Mouse (Mus musculus) urinary bladder, postnatal 10 days (tissue): ENCODE measurements around the gene Nbeal1.
"Not testable (repeated sequence)": the region's sequence is repeated elsewhere in the genome, so short reads cannot be mapped to it uniquely, and the experiment has no call there.

Experiments
- DNase-seq: peaks from one replicate; pipeline ENCODE4 v3.0.0; 2022; ENCODE audit warnings: low spot score

Gene Nbeal1

DNA sequence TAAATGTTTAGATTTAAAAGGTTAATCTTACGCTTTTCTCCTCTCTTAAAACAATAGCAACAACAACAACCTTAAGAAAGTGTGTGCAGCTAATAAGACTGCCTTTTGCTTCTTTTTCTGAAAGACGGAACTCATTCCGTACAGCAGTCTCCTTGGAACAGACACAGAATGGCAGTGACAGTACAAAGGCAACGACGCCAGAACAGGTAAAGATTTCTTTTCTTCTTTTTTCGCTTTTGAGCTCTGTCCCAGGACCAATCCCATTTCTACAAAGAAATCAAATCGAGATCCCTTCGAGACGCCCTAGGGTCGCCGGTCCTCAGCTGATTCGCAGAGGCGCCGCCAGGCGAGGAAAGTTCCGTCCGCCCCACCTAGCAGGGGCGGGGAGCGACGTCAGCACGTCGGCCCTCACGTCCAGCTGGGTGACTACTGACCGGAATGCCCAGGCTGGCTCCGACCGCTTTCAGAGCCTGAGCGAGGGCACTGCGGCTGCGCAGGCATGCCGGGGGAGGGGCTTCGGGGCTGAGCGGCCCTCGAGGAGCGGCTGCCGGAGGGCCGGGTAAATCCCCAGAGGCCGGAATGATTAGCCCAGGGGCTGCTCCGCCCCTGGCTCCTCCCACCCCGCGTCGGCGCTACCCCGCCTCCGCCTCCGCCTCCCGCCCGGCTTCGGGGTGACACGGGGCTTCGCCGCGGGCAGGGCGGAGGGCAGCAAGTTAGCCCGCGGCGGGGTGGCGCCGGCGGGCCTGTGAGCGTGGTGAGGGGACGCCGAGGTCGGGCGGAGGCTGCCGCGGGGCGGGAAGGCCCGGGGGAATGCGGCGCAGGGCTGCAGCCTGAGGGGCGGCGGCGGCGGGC, at the start of gene Nbeal1:
Nbeal1 (plus strand) TSS at position 668 of the 852 bp plus-strand sequence.
- DNase-seq, result peak; percentile 93

DNA sequence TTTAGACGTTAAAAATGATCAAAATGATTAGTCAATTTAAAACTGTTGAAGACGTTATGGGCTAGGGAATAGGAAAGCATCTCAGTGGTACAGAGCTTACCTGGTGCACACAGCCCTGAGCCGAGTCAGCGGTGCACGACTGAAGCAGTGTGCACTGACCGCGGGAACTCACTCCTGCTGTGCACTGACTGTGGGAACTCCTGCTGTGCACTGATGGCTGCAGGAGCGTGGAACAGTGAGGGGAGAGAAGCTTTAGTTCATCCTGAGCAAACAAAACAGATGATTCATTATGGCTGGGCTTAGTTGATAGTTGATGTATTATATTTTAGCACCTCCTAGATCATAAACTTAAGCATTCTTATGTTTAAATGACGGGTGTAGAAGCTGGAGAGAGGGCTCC, 43.1 kb upstream of the Nbeal1 start:
- no peak for DNase-seq

DNA sequence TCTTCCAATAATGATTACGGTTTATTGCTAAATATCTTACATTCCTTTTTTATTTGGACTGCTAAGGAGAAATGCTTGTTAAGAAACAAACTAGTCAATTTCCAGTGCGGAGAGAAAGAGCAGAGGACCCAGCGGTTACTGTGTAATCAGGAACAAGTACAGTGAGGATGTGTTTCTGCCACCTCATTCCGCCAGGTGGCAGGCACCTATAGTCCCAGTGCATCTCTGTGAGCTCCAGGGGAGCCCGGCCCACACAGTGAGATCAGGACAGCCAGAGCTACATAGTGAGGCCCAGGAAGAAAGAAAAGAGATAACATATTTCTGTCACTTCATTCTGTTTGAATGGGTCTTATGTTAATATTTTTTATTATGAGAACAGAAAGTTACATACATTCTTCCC, 27.7 kb upstream of the Nbeal1 start:
- no peak for DNase-seq

DNA sequence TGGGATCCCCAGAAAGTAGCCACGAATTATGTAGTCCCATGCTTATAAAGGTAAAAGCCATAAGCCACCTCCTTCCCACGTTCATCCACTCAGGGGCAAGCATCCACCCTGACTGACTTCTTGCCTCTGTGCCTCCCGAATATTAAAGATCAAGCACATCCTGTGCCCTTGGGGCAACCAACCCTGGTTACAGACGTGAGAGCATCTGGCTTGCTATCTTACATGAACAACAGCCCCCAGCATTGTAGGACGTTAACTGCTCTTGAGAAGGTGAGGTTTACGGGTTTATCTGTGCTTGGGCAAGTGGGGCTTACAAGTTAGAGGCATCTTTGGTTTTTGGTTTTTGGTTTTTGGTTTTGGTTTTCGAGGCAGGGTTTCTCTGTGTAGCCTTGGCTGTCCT, 23.7 kb upstream of the Nbeal1 start:
- DNase-seq, result no peak

DNA sequence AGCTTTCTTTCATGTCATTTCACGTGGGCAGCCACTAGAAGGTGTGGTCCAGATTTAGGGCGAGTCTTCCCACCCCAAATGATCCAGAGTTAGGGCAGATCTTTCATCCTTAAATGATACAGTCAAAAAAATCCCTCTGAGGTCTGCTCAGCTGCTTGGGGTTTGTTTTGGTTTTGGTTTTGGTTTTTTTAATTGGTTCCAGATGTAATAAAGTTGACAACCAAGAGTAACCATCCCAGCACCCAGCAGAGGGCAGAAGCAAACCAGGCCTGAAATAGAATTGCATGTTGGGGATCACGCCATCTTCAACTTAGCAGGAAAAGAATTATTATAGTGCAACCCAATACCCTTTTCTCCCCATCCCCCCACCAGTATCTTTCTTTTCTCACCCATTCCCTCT, 22.0 kb upstream of the Nbeal1 start:
- DNase-seq, result no peak

DNA sequence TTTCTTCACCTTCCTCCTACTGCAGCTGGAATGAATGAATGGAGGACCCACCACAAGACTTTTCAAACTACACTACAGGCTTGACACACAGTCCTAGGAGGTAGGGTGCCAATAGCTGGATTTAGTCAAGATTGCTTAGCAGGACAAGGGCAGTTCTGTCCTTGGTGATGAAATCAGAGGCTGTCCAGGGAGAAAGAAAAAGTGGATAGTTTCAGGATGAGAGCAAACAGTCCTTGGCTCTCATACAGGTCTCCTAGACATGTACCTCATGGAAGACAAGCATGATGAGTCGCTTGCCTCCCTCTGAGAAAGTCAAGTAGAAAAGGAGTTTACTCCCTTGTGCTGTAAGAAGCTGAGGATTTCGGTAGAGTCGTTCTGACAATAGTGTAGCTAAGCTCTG, 16.7 kb upstream of the Nbeal1 start:
- DNase-seq, result no peak

DNA sequence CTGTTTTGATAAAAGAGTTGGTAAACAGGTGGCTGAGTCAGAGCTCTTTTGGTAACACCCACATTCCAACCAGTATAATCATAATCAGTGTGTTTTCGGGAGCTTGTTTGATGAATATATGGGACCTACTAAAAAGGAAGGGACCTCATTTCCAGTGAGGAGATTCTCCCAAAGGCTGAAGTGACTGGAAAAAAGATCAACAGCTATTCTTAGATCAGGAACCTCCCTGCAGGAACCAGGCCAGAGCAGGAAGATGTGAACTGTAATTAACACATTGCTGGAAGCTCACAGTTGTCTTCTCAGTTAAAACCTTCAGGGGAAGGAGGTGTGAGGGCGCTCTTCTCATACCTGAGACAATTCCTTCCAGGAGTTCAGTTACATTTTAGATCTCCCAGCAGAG, 10.8 kb upstream of the Nbeal1 start:
- no peak for DNase-seq

DNA sequence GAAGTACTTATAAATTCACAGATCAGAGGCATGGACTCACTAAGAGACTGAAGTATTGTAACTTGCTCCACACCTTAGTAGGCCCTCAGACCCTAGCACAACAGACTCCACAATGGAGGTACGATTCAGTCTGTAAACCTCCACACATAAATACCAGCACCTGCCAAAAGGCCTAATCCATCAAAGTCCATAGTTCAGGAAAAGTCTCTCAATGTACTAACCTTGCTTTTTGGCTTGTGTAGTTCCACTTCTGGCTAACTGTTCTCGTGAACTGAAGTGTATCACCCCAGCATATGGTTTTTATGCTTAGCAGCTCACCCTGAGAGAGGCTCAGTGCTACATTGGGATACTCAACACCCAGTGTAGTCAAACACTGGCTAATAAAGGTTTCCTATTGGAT, 10.1 kb upstream of the Nbeal1 start:
- no peak for DNase-seq

DNA sequence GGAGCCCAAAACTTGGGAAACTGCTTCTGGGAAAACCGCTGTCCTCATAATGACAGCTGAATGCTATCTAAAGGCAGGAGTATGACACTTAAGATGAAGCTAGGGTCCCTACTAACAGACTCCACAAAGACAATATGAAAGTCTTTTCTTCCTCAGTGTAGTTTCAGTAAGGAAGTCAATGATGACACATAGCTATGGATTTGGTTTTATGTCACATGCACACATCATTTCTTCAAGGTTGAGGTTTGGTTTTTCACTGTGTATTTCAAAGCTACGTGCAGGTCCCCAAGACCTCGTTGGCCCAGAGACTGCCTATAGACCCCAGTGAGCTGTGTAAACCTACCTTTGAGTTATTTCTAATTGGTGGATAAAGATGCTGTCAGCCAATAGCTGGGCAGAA, 7.3 kb upstream of the Nbeal1 start:
- DNase-seq, result no peak

DNA sequence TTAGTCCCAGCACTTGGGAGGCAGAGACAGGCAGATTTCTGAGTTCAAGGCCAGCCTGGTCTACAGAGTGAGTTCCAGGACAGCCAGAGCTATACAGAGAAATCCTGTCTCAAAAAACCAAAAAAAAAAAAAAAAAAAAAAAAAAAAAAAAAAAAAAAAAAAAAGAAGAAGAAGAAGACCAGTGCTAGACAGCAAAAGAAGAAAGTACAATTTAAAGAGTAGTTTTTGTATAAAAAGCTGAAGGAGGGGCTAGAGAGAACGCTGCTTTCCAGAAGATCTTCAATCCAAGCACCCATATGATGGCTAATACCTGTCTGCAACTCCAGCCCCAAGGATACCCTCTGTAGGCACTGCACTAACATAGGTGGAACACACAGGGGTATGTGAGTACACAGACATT, 2.6 kb upstream of the Nbeal1 start:
- not testable (repeated sequence) for DNase-seq

DNA sequence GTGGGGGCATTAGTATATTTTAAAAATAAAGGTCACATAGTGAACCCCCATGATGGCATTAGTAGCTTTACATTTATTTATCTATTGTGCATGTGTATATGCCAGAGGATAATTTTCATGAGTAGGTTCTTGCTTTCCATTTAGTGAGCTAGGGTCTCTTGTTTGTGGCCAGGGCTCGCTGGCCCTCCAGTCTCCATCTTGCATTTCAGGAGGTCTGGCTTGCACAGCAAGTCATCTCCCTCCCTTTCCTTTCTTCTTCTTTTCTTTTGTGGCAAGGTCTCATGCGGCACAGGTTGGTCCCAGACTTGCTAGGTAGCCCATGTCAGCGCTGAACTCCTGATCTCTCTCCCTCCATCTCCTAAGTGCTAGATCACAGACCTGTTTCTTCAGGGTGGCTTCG, 1.0 kb upstream of the Nbeal1 start:
- no peak for DNase-seq

DNA sequence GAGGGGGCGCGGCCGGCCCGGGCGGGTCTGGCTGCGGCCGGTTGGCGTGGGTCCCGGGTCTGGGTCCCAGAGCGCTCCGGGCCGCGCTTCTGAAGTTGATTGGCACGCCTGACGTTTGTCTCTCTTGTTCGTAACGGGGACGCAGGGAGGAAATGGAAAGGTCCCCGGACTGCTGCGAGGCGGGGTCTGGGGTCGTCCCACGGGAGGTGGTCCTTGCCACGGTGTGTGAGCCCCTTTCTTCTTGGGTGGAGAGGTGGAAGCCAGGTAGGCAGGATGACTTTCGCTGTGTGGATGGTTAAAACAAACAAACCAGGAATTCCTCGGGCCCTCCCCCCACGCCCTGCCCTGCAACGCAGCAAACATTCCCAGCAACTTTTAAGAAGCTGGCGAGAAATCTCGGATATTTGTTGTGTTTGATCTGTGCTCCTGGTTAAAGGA, 404 bp downstream of the Nbeal1 start:
- DNase-seq, result no peak

DNA sequence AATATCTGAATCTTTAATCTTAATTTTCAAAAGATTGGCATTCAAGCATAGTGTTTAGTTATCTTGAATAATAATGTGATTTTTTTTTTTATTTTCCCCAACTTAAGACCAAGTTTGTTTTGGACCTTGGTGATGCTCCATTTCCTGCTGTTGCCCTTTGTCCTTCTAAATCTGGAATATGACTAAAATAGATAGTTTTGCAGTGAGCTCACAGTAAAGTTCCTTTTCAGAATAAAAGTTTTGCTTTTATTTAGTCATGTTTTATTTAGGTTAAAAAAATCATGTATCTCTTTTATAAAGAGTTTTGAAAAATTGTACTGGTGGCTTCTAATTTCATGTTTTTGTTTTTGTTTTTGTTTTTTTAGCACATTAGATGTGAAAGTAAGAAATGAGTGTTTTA, 8.1 kb downstream of the Nbeal1 start:
- no peak for DNase-seq

DNA sequence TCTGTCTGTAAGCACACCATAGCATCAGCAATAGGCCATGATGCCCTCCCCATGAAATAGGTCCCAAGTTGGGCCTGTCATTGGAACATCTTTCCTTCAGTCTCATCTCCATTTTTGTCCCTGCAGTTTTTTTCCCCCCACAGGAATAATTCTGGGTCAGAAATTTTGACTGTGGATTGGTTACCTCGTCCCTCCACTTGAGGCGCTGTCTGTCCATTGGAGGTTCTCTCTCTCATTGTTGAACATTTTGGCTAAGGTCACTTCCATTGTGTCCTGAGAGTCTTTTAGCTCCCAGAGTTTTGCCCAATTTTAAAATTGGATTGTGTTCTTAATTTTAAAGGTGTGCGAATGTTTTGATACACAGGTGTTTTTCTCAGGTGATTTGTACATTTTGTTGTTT, 16.4 kb downstream of the Nbeal1 start:
- no peak for DNase-seq

DNA sequence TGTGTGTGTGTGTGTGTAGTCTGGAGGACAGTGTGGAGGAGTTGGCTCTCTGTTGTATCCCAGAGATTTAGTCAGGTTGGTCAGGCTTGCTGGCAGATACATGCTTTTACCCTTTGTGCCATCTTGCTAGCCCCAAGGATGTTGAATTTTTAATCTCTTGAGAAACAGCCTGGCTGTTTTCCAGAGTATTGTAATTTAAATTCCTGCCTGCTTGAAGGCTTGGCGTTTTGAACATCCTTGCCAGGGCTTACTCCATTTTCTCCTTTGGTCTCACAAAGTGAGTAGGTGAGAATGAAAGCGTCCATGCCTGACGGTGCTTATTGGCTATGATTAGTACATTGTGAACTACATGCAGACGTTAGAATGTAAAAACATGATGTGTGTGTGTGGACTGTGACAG, 18.6 kb downstream of the Nbeal1 start:
- no peak for DNase-seq

DNA sequence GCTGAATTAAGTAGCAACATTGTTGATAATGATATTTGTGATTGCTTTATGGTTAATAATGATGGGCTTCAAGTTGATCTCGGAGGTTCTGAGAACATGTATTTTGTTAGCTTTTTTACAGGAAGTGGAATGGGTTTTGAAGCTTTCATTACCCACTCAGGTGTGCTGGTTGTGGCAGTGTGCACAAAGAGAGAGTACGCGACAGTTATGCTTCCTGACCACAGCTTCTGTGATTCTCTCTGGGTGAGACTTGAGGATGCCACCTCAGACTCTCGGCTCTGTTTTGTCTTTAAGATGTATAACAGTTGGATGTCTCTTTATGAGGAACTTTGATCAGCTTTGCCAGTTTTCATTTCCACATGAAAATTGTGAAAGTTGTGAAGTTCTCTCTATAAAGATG, 55.9 kb downstream of the Nbeal1 start:
- DNase-seq, result no peak

DNA sequence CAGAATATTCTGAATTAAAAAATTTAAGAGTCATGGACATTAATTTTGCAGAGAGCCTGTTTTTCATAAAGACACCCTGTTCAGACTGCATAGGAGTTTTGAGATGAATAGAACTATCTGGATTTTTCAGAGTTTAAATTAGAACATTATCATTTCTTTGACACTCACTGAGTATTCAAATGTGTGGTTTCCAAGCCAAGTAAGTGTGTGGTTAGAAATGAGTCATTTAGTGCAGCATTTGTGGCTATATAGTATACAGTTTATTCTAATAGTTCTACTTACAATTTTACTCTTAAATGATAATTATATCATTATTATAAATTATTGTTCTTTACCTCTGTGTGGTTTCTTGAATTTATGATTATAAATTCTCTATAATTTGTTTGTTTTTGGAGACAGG, 60.0 kb downstream of the Nbeal1 start:
- no peak for DNase-seq

DNA sequence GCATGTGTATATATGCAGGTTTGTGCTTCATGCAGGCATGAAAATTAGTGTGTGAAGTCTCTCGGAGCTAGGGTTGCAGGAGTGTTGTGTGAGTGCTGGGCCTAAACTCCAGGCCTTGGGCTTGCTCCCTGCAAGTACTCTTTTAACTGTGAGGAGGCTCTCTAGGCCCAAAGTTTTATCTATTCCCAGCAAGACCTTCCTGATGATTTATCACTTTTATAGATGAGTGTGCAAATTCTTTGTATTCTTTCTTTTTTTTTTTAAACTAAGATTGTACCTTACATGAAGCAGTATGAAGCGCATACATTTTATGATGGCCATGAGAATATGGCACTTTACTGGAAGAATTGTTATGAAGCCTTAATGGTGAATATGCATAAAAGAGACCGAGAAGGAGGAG, 87.7 kb downstream of the Nbeal1 start:
- DNase-seq, result no peak

DNA sequence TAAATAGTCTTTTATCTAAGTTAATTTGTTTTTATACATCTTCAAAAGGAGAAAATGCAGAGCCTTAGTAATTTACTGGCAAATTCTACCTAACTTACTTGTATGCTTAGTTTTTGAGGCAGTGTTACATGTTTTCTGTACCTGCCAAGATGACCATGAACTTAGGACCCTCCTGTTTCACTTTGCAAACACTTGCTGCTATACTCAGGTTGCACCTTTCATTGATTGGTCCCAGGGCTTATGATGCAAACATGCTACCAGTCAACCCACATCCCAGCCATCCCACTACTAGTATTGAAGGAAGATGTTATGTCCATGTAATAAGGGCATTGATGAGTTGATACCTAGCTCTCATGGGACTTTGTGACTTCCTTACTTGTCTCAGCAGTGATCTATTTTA, 88.9 kb downstream of the Nbeal1 start:
- DNase-seq, result no peak

DNA sequence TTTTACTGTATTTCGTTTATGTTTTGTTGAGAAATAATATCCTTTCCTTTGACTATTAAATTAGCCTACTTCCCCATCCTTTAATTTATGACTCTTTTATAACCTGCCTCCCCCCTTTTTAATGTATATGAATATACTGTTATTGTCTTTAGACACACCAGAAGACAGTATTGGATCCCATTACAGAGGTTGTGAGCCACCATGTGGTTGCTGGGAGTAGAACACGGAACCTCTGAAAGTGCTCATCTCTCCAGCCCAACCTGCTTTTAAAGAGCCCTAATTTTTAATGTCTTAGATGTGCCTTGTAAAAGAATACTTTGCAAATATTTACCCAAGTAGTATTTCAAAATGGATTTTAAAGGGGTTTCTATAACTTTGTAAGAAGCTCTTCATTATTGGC, 92.1 kb downstream of the Nbeal1 start:
- DNase-seq, result no peak

DNA sequence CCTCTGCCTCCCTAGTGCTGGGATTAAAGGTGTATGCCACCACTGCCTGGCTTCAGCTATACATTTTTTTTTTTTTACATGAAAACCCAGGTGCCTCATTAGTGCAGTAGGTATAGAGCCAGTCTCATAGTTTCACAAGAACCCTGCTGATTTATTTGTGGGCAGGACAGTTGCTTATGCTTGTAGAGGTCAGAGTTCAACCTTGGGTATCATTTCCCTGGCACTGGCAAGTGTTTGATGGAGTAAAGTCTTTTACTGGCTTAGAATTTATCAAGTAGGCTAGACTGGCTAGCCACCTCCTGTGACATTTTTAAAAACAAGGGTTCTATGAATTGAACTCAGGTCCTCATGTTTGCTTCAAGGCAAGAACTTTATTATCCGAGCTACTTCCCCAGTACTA, 113.5 kb downstream of the Nbeal1 start:
- DNase-seq, result no peak

DNA sequence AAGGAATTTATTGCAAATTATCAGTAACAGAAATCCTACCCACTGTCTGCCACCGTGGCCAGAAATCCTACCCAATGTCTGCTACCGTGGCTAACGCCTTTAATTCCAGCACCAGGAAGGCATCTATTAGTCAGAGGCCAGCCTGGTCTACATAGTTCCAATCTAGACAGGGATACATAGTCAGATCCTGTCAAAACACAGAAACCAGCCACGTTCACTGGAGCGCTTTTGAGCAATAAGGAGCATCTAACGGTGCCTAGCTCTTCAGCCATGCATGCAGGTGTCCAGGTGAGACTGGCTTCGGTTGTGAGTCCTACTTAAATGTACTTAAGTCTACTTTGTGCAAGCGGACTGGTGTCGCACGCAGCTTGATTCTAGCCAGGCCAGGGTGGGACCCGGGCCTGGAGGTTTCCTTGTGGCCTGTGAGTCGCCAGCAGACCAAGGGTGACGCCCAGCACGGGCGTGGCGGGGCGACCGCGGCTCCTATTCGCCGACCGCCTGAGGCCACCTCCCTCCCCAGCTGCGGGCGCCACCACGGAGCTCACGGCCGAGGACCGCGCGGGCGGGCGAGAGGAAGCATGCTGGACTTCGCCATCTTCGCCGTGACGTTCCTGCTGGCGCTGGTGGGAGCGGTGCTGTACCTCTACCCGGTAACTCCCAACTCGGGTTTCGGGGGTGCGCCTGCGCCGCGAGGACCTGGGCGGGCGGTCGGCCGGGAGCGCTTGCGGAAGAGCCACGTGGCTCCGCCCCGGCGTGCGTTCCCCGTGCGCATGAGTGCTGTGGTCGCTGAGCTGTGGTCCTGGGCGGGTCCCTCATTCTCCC, 162.6 kb downstream of the Nbeal1 start, which contains the start of gene Cyp20a1:
Cyp20a1 (plus strand) TSS at position 516 of the 822 bp plus-strand sequence.
- peak; percentile 59 for DNase-seq
